Mouse (Mus musculus): Measurements from ENCODE around the gene Gm45062. TPM values are rescaled to one million over a fixed set of nuclear protein-coding genes. Genes with fewer than 3 reads are reported as not detected.
"Not testable (repeated sequence)": the region's sequence is repeated elsewhere in the genome, so short reads cannot be mapped to it uniquely, and the experiment has no call there.

The Gm45062 gene
- total RNA-seq, 2 experiments from 2014 or later, result not detected

DNA sequence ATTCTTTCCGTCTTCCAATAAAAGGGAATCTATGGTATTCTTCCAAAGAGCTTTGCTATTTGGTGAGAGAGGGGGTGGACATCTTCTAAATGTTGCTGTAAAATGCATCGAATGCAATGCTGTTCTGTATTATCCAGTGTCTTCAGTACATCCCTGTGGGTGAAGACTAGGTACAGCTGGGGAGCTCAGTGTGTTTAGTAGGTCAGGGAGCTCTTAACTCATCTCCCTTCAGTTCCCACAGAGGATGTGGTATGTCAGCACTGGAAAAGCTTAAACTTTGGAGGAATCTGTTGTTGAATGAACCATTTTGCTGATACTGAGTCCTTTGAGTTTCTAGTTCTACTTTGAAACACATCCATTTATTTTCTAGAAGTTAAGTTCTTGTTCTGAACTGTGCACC lies 53.3 kb downstream of the Gm45062 start:
- DNase-seq, result no peak

GRCm38 (mm10) chr6:8316201-8316600 lies 57.0 kb downstream of the Gm45062 start:
- DNase-seq, result no peak

GRCm38 (mm10) chr6:8319591-8319990 lies 60.3 kb downstream of the Gm45062 start:
- DNase-seq, result no peak

DNA sequence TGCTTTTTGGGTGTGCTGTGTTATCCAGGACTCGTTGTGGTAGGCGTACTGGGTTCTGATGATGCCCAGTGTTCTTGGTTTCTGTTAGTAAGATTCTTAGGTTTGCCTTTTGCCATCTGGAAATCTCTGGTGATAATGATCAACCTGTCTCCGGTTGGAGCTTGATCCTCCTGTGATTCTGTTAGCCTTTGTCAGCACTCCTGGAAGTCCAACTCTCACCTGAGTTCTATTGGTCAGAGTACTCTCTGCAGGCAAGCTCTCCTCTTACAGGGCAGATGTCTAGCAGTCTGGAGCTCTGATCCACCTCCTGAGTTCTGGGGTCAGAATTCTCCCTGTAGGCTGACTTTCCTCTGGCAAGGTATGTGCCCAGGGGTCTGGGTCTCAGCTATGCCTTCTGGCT lies 72.2 kb downstream of the Gm45062 start:
- not testable (repeated sequence) for DNase-seq

DNA sequence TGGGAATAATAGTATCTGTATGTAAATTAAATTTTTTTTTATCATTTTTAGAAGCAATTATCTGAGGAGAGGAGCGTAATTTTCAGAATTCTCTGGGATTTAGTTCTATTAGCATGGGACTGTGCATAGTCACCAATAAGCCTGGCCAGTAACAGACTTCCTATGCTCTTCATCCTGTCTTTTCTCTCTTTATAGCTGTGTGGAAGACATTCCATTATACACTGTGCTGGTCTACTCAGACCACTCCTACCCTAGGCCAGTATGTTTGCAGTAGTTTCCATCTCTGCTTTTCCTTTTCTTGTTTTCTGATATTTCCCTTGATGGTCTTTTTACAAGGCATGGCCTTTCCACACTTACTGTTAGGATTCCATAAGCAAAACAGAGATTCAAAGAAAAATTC lies 74.1 kb downstream of the Gm45062 start:
- DNase-seq, result no peak

DNA sequence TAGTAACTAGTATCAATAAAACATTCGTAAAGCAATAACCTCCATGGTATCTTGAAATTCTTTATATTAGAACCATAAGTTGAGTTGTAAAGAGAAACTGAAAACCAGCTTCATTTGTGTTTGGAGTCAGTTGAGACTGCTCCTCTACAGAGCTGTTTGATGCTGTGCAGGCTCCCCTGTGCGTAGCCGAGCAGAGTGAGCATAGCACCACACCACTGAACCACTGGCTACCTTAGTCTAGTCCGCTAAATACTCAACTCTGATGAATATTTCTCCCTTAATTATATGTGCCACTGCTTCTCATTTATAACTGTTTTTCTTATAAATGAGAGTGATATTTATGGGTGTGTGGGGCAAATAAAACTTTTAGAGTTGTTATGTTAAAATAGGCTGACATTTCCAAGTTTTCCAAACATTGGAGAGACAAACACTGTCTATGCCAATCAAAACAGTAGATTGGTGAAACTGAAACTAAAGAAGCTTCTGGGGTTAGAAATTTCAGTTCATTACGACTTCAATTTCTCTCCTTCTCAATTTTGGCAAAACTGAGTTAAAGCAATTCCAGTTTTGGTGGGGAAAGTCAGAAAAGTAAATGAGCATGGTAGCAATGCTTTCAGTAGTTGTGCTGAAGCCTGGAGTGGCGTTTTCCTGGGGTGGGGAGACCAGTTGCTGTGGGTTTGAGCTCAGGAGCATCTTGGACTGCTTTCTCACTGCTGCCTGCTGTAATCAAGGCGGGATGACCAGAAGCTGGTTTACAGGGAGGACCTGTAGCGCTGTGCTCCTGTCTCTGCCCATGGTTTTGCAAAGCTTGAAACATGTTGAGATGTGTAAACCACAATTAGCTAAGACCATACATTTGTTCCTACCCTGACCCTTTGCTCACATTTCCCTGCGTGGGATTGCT lies 77.5 kb downstream of the Gm45062 start:
- no peak for DNase-seq

GRCm38 (mm10) chr6:8339453-8339852 lies 80.2 kb downstream of the Gm45062 start:
- DNase-seq, result no peak

DNA sequence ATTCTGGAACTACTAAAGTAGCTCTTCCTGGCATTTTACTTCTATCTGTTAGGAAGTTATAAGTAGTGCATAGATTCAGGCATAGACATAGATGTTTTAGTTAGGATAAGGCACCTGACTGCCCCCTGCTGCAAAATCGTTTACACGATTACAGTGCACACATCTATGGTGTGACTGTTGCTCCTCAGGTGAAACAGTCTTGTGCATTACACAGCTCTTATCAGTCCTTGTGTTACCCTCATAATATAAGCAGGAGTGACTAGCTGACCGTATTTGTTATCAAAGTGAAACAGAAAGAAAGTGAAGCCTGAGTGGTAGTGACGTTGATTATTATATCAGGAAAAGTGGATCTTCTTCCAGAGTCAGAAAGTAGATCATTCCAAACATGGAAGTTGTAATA lies 84.0 kb downstream of the Gm45062 start:
- DNase-seq, result no peak

GRCm38 (mm10) chr6:8345219-8345856 lies 86.1 kb downstream of the Gm45062 start:
- DNase-seq, result peak; percentile 65

DNA sequence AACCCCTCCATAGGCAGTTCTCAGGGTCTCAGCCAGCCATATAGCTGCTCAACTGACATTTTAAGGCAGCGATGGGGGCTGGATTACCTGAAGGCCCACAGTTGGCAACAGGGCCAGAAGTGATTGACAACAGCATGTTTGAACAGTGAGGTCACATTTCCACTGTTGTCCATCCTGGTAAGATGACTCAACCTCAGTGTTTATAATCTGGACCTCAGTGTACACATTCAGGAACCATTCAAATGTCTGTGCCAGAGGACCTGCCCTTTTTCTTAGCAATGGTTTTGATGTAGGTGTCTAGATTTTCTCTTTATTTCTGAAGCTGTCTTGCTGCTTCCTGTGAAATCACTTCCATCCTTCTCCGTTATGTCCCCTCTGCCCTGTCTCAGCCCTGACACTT lies 87.9 kb downstream of the Gm45062 start:
- DNase-seq, result no peak

GRCm38 (mm10) chr6:8348344-8348743 lies 89.1 kb downstream of the Gm45062 start:
- DNase-seq, result no peak

DNA sequence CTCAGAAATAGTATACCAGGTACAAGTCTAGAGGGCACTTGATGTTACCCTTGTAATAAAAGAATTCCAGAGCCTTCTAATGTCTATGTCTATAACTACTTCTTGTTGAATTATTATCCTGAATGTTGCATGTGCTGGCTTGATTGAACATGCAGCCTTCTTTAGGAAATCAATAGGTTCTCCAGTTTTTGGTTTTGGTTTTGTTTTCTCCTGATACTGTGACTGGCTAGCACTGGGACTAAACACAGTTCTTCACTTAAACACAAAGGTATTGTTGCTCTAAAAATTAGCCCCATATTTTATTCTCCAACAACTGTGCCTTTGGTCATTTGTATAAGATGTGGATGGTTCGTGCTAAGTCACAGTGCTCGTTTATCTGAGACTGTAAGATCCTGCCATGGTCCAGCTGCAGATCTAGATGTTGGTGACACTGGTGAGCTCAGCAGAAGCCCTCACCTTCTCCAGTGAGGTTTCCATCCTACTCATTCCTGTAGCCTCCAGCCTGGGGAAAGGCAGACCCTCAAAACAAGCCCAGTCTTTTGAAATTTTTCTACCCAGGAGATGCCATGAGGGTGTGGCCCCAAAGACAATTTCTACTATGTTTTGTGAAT lies 89.9 kb downstream of the Gm45062 start:
- DNase-seq, result no peak

DNA sequence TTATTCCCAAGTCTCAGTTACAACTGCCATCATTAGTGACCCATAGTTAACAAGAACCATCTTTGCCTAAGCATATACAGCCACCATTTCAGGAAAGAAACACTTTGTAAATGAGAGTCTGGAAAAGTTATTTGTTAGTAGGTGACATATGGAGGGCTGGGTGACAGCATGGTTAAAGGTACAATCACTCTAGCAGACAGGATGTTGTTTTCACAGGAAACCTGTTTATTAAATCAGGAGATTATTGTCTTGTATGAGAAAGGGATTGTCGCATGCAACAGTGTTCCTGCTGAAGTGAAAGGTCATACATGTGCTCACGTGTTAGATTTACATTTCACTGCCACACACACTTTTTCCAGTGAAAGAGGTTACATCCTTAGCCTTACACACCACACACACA lies 92.3 kb downstream of the Gm45062 start:
- no peak for DNase-seq

- no peak for DNase-seq
Observed at GRCm38 (mm10) chr6:8352533-8353168, 93.4 kb downstream of the Gm45062 start.

GRCm38 (mm10) chr6:8353461-8353860 lies 94.2 kb downstream of the Gm45062 start:
- DNase-seq, result no peak

- DNase-seq, result no peak
Observed at GRCm38 (mm10) chr6:8354846-8355245, 95.6 kb downstream of the Gm45062 start.

DNA sequence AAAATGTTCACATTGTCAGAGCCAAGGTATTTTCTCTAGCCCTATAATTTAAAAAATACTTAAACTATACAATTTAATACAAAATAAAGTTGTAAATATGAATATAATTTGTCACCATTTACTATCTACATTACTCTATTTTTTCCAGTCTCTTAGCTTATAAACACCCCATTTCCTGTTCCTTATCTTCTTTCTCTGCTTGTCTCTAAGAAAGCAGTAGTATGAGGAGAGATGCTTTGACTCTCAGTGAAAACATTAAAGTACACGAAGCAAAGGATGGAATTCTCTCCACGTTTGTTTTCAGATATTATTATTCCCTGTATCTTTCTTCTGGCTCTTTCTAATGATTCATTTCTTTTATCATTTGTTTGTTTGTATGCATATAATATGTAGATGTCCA lies 99.0 kb downstream of the Gm45062 start:
- DNase-seq, result no peak

DNA sequence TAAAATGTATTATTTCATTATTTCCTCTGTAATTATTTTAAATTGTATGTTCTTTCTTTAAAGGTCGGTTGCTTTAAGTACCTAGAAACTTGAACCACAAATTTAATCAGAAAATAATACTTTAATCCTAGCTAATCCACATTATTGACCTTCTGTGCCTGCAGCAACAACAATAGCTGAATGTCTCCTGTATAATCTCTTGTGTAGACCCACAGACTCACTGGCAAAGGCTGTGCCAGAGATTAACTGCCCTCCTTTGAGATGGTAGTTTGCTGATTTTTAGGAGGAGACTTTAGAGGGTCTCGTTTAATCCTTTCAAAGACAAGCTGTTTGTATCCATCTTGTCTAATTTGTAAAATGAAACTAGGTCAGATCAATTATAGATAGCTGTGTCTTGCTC lies 99.5 kb downstream of the Gm45062 start:
- no peak for DNase-seq

DNA sequence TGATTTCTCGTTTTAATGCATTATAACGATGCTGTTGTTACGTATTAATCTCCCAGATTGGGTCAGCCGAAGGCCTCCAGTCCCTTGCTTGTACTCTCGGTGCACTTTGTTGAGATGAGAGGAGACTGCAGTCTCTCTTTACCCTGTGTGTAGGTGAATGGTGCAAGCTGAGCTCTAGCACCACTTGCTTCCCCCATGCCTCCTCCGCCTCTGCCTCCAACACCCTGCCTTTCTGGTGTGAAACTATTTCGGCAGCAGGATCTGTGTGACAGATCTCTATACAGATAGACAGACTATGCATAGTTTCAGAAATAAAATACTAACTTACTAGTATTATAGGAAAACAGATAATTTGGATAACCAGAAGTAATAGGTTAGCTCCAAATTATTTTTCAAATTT lies 101.6 kb downstream of the Gm45062 start:
- no peak for DNase-seq

- no peak for DNase-seq
Observed at GRCm38 (mm10) chr6:8364033-8364756, 104.9 kb downstream of the Gm45062 start.

GRCm38 (mm10) chr6:8364757-8365150 lies 105.5 kb downstream of the Gm45062 start:
- no peak for DNase-seq

DNA sequence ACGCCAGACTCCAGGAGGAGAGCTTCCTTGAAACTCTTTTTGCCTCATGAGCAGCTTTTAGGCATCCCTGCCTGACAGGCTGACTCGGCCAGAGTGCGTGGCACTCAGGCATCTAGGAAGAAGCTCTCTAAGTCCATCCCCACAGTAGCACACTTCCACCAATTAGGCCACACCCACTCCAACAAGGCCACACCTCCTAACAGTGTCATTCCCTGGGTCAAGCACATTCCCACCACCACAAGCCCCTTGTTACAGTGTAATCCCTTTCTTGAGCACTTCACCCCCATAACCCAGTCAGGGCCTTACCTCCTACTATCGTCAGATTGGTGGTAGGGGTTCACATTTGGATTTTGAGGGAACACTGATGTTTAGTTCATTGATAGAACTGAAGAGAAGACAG lies 108.4 kb downstream of the Gm45062 start:
- DNase-seq, result no peak

All from gastrocnemius, postnatal 25 days (tissue).